Mouse (Mus musculus) kidney, adult 2 months (tissue): ENCODE measurements around the gene Epn1.

Experiments
- CTCF ChIP-seq: fragments of 200-500 bp; conservative IDR thresholded peaks from 2 replicates; pipeline ENCODE4 v1.5.1; 2011; ENCODE audit warnings: low read depth, mild to moderate bottlenecking, control low read depth, low read length, moderate library complexity, mixed read lengths; ENCODE audit not compliant: insufficient read depth, insufficient read length
- POLR2A ChIP-seq: fragments of 200-500 bp; IDR thresholded peaks from one replicate; pipeline ENCODE4 v1.6.1; 2011; ENCODE audit warnings: low read depth, low read length, control low read depth

GRCm38 (mm10) chr7:5101066-5101663, 21.1 kb downstream of the Epn1 start:
- TF ChIP-seq CTCF (no peak), POLR2A (no peak)
